Mouse (Mus musculus) stomach, embryonic 14.5 days (tissue): ENCODE data around the gene Msmb. TPM values are rescaled to one million over a fixed set of nuclear protein-coding genes. Genes with fewer than 3 reads are reported as not detected.

Experiments
- ATAC-seq: fragments of 200-750 bp; cut with Nextera tagmentation; 2 replicates; pipeline ENCODE4 v1.8.0; 2017; ENCODE audit warnings: low read depth, moderate TSS enrichment; ENCODE audit not compliant: insufficient number of reproducible peaks, insufficient read depth, low FRiP score
- H3K27ac ChIP-seq: fragments of 300-500 bp; sonication (generic); 2 replicates; pipeline ENCODE4 v1.5.1; 2014; ENCODE audit warnings: mild to moderate bottlenecking, low read length, moderate library complexity, mixed read lengths
- H3K27me3 ChIP-seq: fragments of 300-500 bp; sonication (generic); 2 replicates; pipeline ENCODE4 v1.6.1; 2014; ENCODE audit warnings: low read length, control low read depth, mixed read lengths; ENCODE audit not compliant: control insufficient read depth, insufficient read depth
- H3K36me3 ChIP-seq: fragments of 300-500 bp; sonication (generic); 2 replicates; pipeline ENCODE4 v1.6.1; 2014; ENCODE audit warnings: mild to moderate bottlenecking, control low read depth, low read length, moderate library complexity, mixed read lengths; ENCODE audit not compliant: control insufficient read depth, insufficient read depth
- H3K4me1 ChIP-seq: fragments of 300-500 bp; sonication (generic); 2 replicates; pipeline ENCODE4 v1.6.1; 2014; ENCODE audit warnings: low read length, control low read depth, mixed read lengths; ENCODE audit not compliant: control insufficient read depth, insufficient read depth
- H3K4me2 ChIP-seq: fragments of 300-500 bp; sonication (generic); replicated peaks from 2 replicates; pipeline ENCODE4 v1.6.1; 2014; ENCODE audit warnings: low read depth, low read length, control low read depth
- H3K4me3 ChIP-seq: fragments of 300-500 bp; sonication (generic); 2 replicates; pipeline ENCODE4 v1.5.1; 2014; ENCODE audit warnings: low read depth, low read length, control low read depth
- H3K9ac ChIP-seq: fragments of 300-500 bp; sonication (generic); replicated peaks from 2 replicates; pipeline ENCODE4 v1.6.1; 2014; ENCODE audit warnings: low read depth, mild to moderate bottlenecking, control low read depth, low read length, moderate library complexity, mixed read lengths
- H3K9me3 ChIP-seq: fragments of 300-500 bp; sonication (generic); 2 replicates; pipeline ENCODE4 v1.6.1; 2016; ENCODE audit warnings: low read depth, low read length, control low read depth; ENCODE audit not compliant: control insufficient read depth
- WGBS: fragments of 180-500 bp; shearing (Covaris S2); extraction: QIAGEN DNeasy Blood & Tissue Kit; methylation state at CpG from one replicate; pipeline ENCODE4 v1.1.7; 2014; 5-methylcytosine and 5-hydroxymethylcytosine counted together
- polyA plus RNA-seq: library from polyadenylated mRNA; unstranded; fragments of >200 nt; fragmentation: Nextera tagmentation; extraction: Ambion mirVana; gene quantifications from 2 replicates; pipeline ENCODE4 v1.2.1, GENCODE M21; 2014

Msmb gene
- polyA plus RNA-seq, 1 experiment from 2014 or later = not detected

DNA sequence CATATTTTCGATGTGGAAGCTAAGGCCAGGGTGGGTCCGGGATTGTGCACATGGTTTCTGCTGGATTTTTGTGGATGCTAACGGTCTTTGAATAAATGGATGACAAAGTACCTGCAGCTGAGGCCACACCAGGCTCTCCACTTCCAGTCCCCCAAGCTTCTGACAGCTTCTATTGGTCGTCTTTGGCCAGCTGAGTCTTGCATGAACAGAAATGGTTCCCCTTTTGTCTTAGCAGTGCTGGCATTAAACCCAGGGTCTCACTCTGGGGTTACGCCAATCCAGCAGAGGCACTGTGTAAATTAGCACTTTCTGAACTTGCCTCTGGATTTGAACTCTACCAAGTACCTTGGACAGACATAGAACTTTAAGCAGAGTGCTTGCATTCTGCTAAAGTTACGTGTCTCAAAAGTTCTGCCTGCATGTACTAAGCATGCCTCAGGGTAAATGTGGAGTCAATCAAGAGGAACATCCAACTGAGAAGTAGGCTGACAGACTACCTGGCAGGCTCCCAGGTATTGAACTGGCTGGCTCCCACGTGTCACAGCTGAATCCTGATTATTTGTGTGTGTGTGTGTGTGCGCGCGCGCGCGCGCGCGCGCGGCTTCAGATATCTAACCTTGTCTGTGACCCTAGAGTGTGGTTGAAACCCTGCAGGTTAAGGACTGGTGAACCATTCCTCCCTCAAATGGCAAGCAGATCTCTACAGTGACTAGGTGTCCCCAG is 10.6 kb downstream of the Msmb start:
- H3K9me3 ChIP-seq = peaks cover 4% of the 10 kb centered on the region; the same call in 1 of the 2 replicates
- 86% methylated on average over 18 of the region's 18 CpGs for WGBS
- ATAC-seq = no peak

DNA sequence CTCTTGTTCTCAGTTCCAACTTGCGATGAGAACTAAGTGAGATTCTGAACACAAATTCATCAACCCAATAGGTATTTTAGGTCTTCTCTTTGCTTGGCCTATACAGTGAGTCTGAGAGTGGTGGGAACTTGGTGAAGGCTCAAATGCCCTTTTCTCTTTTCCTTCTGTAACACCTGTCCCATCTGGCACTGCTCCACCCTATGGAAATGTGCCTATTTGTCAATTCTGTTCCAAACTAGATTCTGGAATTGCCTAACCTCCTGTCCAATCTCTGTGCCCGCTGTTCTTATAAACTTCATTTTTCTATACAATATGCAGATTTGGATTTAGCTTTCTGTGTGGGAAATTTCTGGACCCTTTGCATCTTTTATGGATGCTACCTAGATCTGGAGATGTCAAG is 11.3 kb downstream of the Msmb start:
- H3K27ac ChIP-seq = no peak overlapping the region
- H3K4me2 ChIP-seq = no peak overlapping the region
- H3K4me3 ChIP-seq = no peak overlapping the region
- no peak for ATAC-seq
- no peak overlapping the region for H3K9ac ChIP-seq
- no peaks in the 10 kb centered on the region for H3K4me1 ChIP-seq
- WGBS = 100% methylated on average over 2 of the region's 2 CpGs
- 0 out of 2 replicates have a peak, but pooled peaks cover under 1% of the 10 kb centered on the region for H3K9me3 ChIP-seq
- no peaks in the 10 kb centered on the region for H3K36me3 ChIP-seq
- no peaks in the 10 kb centered on the region for H3K27me3 ChIP-seq

More for the DNA sequence above, 10.6 kb downstream of the Msmb start:
- Histone ChIP-seq H3K36me3 (no peaks in the 10 kb centered on the region), H3K4me2 (no peak overlapping the region), H3K27ac (no peak overlapping the region), H3K27me3 (no peaks in the 10 kb centered on the region), H3K4me1 (no peaks in the 10 kb centered on the region), H3K9ac (no peak overlapping the region), H3K4me3 (no peak overlapping the region)

DNA sequence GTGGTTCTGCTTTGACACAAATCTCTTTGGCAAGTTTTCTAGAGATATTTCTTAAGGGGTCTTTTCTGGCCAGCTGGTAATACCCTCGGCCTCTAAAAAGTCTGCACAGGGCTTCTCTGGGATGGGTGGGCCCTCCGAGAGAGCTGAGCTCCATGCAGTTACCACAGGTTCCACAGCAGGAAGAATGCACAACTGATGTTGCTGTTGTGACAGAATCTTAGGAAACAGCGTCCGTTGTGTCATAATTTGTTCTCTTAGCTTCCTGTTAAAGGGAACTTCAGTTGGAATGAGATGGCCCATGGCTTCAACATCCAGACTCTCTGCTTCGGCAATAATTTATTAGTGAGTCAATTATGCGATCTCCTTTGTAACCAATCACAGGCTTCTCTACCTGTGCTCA is 12.9 kb downstream of the Msmb start:
- no peak for ATAC-seq
- Histone ChIP-seq H3K4me1 (no peaks in the 10 kb centered on the region), H3K9me3 (no peaks in the 10 kb centered on the region), H3K27ac (no peak overlapping the region), H3K9ac (no peak overlapping the region), H3K36me3 (no peaks in the 10 kb centered on the region), H3K4me3 (no peak overlapping the region), H3K27me3 (no peaks in the 10 kb centered on the region), H3K4me2 (no peak overlapping the region)
- WGBS = 87% methylated on average over 6 of the region's 6 CpGs

DNA sequence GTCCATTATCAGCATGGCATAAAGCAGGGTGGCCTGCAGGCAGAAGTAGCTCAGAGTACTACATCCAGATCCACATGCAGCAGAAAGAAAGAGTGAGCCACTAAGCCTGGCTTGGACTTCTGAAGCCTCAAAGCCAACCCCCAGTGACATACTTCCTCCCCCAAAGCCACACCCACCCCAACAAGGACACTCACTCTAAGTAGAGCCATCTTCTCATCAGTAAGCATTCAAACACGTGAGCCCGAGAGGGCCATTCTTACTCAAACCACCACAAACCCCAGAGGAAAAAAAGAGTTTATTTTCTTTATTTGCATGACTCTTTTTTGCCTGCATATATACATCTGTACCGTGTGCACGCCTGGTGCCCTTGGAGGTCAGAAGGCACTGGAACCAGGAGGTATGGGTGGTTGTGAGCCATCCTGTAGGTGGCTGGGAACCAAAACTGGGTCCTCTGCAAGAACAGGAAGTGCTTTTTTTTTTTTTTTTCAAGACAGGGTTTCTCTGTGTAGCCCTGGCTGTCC is 17.4 kb downstream of the Msmb start:
- Histone ChIP-seq H3K27me3 (no peaks in the 10 kb centered on the region), H3K4me3 (peak overlapping the region; percentile 68), H3K4me1 (peaks cover 11% of the 10 kb centered on the region), H3K4me2 (peak overlapping the region; percentile 88), H3K9ac (no peak overlapping the region; the same call in 1 of the 2 replicates), H3K27ac (peak overlapping the region; percentile 58; the same call in 1 of the 2 replicates), H3K36me3 (no peaks in the 10 kb centered on the region), H3K9me3 (no peaks in the 10 kb centered on the region)
- 45% methylated on average over 4 of the region's 4 CpGs for WGBS
- ATAC-seq = no peak

DNA sequence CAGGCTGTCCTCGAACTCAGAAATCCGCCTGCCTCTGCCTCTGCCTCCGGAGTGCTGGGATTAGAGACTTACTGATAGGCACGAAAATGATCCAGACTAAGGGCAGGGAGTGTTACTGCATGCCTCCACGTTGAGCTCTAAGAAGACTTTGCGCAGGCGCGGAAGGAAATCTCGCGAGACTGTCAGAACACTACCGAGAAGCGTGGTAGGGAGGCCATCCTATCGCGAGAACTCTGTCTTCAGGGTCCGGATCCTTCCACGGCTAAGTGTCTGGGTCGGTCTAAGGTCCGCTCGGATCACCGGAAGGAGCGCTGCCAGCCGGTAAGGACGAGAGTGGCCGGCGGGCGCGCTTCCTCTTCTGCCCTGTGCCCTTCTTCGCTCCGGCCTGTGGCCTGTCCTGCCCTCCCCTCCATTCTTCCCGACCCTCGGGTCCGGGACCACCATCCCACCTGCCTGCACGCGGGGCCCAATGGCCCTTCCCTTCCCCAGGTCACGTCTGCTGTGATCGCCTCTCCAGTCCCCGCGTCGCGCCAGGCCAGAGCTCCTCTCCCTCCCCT is 17.9 kb downstream of the Msmb start, which contains the start of gene Ncoa4:
Gene Ncoa4, plus strand, starts transcription at position 176 of the 557 bp plus-strand sequence.
- peak; percentile 93 for ATAC-seq
- H3K27me3 ChIP-seq = no peaks in the 10 kb centered on the region

DNA sequence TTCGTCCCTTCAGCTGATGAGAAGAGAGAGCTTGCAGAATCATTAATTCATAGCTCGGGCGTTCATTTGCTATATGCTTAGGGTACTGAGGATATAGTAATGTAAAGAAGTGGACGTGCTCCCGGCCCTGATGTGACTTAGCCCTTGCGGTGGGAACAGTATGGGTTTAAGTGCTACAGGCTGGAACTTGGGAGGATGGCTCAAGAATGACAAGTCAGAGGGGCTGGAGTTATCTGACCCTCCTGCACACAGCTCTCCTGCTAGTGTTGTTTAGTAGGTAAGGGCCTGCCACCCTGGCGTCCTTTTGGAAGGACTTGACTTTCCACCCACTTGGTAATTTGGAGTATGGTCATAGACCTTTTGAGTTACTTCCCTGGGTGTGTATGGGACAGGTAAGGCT is 18.7 kb downstream of the Msmb start:
- peaks cover 16% of the 10 kb centered on the region for H3K4me1 ChIP-seq
- H3K27ac ChIP-seq = peak overlapping the region; percentile 70
- 28% methylated on average over 7 of the region's 7 CpGs for WGBS
- H3K9ac ChIP-seq = peak overlapping the region; percentile 86
- H3K27me3 ChIP-seq = no peaks in the 10 kb centered on the region
- no peaks in the 10 kb centered on the region for H3K36me3 ChIP-seq
- ATAC-seq = no peak
- H3K4me2 ChIP-seq = peak overlapping the region; percentile 88
- H3K4me3 ChIP-seq = peak overlapping the region; percentile 68
- no peaks in the 10 kb centered on the region for H3K9me3 ChIP-seq

More for the DNA sequence above, 17.9 kb downstream of the Msmb start, which contains the start of gene Ncoa4:
- peak within 1 kb of the TSS; percentile 68 for H3K4me3 ChIP-seq
- no peaks in the 10 kb centered on the region for H3K36me3 ChIP-seq
- H3K9me3 ChIP-seq = no peaks in the 10 kb centered on the region
- peaks cover 12% of the 10 kb centered on the region for H3K4me1 ChIP-seq
- WGBS = under 1% methylated on average over 40 of the region's 40 CpGs
- peak within 1 kb of the TSS; percentile 86 for H3K9ac ChIP-seq
- peak within 1 kb of the TSS; percentile 70 for H3K27ac ChIP-seq
- peak within 1 kb of the TSS; percentile 88 for H3K4me2 ChIP-seq

DNA sequence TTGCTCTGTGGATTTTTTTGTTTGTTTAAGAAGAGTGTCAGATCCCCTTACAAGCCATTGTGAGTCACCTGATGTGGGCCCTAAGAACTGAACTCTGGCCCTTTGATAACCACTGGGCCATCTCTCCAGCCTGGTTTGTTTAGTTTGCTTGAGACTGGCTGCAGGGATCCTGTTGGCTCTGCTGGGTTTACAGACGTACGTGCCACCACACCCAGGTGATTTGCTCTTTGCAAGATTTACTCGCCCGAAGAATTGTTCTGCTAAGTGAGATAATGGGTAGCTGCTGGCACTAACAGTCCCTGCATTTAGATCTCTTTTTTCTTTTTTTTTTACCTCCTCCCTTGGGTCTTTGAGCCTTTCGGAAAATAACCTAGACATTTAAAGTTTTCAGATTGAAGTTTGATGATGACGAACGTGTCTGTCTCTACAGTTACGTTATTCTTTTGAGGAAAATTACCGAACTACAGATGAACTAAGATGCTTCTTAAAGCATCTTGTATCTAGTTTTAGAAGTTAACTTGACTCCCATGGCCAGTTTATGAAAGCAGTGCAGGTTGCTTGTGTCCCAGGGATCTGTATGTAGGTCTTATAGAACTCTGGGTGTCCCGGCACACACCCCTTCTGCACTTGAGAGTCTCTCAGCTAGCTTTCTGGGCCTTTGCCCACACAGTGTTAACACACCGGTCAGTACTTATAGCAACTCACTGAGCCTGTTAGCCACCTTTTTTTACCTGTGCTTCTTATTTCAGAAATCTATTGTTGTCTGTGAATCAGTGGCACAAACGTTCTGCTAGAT is 19.5 kb downstream of the Msmb start:
- no peaks in the 10 kb centered on the region for H3K9me3 ChIP-seq
- H3K27ac ChIP-seq = no peak overlapping the region
- H3K9ac ChIP-seq = no peak overlapping the region

DNA sequence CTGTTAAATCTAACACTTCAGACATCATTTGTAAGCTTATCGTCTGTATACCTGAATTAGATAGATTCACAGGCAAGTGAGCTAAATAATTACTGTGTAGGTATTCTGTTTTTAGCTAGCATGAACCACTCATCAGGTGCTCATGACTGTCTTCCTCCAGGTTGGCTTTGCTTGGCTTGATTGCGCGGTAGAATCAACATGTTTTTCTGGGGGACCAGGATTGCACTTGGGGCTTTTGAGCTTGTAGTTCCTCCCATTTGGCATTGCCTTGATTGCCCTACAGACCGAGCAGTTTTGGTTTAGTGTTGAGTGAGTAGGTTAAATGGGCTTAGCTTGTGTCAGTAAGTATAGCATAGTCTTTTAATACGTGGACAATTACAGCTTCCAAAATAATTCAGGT is 20.4 kb downstream of the Msmb start:
- ATAC-seq = no peak
- Histone ChIP-seq H3K4me1 (peaks cover 16% of the 10 kb centered on the region), H3K9me3 (no peaks in the 10 kb centered on the region), H3K27me3 (no peaks in the 10 kb centered on the region), H3K4me3 (no peak overlapping the region), H3K27ac (no peak overlapping the region), H3K4me2 (no peak overlapping the region), H3K9ac (no peak overlapping the region), H3K36me3 (no peaks in the 10 kb centered on the region)
- WGBS = 90% methylated on average over 5 of the region's 5 CpGs

More for the DNA sequence above, 19.5 kb downstream of the Msmb start:
- no peak for ATAC-seq
- Histone ChIP-seq H3K27me3 (no peaks in the 10 kb centered on the region), H3K4me2 (peak overlapping the region; percentile 88), H3K4me1 (peaks cover 16% of the 10 kb centered on the region), H3K4me3 (peak overlapping the region; percentile 68; the same call in 1 of the 2 replicates), H3K36me3 (no peaks in the 10 kb centered on the region)
- 77% methylated on average over 12 of the region's 12 CpGs for WGBS
